Mouse (Mus musculus) embryonic fibroblast, embryonic 13.5 days (primary cell): ENCODE measurements around the gene Csde1.

Experiments
- CTCF ChIP-seq: IDR thresholded peaks from 2 replicates; pipeline ENCODE4 v1.5.1; 2011; ENCODE audit warnings: mild to moderate bottlenecking, control low read depth, low read length, moderate library complexity, borderline replicate concordance; ENCODE audit not compliant: insufficient read depth
- POLR2A ChIP-seq: IDR thresholded peaks from 2 replicates; pipeline ENCODE4 v1.6.1; 2011; ENCODE audit warnings: low read depth, mild to moderate bottlenecking, control low read depth, low read length, moderate library complexity

DNA sequence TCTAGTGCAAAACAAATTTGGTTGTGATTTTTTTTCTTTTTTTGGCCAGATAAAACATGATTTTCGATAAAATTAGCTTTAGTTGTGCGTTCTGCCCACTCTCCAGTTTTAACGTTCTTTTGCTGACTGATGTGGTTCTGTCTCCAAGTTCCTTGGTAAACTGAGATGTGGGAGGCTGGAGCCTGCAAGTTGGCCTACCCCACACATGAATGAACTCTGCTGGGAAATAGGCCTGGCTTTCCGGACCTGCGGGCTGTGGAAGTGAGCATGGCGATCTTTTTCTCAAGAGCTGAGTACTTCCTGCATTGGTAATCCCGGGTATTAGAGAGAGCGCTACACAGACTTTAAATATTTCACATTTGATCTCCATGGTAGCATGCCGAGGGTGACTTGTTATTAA lies 55.6 kb downstream of the Csde1 start:
- TF ChIP-seq POLR2A (no peak), CTCF (no peak)
